Mouse (Mus musculus): Measurements from ENCODE around the gene Ier3.

DNA sequence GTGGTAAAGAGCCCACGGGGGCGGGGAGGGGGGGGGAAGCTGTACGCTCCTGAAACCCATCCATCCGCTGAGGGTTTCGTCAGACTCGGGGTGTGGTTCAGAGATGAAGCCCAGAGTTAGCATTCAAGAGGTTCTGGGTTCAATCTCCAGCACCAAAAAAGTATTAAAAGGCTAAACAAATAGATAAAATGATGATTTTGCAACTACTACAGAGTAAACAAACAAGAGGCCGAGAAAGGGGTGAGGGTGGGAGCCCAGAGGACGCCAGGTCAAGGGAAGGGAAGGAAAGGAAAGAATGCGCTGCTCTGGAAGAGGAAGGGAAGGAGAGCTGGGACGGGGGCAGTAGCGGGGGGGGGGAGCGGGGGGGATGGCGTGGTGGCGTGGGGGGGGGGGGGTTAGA lies 4.8 kb upstream of the Ier3 start:
- no peak for TF ChIP-seq POLR2A (IDR thresholded peaks at IDR 0.05; ENCODE audit: insufficient read depth, low read depth, low read length)
- no peak for TF ChIP-seq CTCF (IDR thresholded peaks at IDR 0.05; ENCODE audit: insufficient read depth, low read depth, low read length)

All from olfactory bulb, adult 2 months (tissue).